ENCODE assay signal across 14 mouse cellular contexts in the genomic region with DNA sequence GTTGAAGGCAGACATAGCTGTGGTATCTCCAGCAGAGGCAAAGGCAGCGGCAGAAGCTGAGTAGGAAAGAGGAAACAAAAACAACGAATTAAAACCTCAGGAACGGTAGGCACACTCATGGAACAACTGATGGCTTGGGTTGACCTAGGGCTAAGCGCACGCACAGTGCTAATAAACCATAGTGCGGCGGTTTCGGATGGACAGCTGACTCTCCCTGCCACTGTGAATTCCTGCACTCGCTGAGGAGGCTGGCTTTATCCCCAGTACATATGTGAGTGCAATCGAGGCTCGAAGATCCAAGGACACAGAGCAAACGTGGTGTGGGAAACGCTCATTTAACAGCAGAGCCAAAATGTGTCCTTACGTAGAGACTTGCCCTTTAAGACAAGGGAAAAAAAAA.
"Had no signal": no experiment of that assay in that cellular context is flagged by ENCODE, and none has a peak within 500 bp of the region (broad histone marks: within the 10 kb centered on the region; RNA-seq: fewer than 3 reads in every experiment).

No protein-coding gene starts in this region.

- H3K27me3 ChIP-seq: midbrain, embryonic 13.5 days; neural tube, embryonic 12.5 days; stomach, embryonic 15.5 days had no signal

- H3K27ac ChIP-seq: left cerebral cortex, adult 2 months; liver, embryonic 14.5 days; midbrain, embryonic 13.5 days; neural tube, embryonic 12.5 days had no signal

- H3K36me3 ChIP-seq: limb, embryonic 13.5 days; midbrain, embryonic 13.5 days; neural tube, embryonic 12.5 days; stomach, embryonic 15.5 days had no signal

- H3K9ac ChIP-seq: limb, embryonic 13.5 days; liver, embryonic 14.5 days; midbrain, embryonic 13.5 days; neural tube, embryonic 12.5 days; stomach, embryonic 15.5 days had no signal

- ATAC-seq: intestine, embryonic 16.5 days; midbrain, embryonic 13.5 days had no signal

- H3K9me3 ChIP-seq: limb, embryonic 13.5 days; midbrain, embryonic 13.5 days; neural tube, embryonic 12.5 days; stomach, embryonic 15.5 days had no signal

- H3K4me3 ChIP-seq: left cerebral cortex, adult 2 months; midbrain, embryonic 13.5 days; myocyte; neural tube, embryonic 12.5 days had no signal

- H3K4me2 ChIP-seq: midbrain, embryonic 13.5 days; neural tube, embryonic 12.5 days had no signal

- DNase-seq: kidney, adult 9 months; kidney, postnatal 25 days; lung, adult 18-20 months; retina, postnatal 1 day; thymus, adult 18-20 months; thymus, postnatal 14 days had no signal
